8 mouse cellular contexts compared by ENCODE assay signal in the genomic region with DNA sequence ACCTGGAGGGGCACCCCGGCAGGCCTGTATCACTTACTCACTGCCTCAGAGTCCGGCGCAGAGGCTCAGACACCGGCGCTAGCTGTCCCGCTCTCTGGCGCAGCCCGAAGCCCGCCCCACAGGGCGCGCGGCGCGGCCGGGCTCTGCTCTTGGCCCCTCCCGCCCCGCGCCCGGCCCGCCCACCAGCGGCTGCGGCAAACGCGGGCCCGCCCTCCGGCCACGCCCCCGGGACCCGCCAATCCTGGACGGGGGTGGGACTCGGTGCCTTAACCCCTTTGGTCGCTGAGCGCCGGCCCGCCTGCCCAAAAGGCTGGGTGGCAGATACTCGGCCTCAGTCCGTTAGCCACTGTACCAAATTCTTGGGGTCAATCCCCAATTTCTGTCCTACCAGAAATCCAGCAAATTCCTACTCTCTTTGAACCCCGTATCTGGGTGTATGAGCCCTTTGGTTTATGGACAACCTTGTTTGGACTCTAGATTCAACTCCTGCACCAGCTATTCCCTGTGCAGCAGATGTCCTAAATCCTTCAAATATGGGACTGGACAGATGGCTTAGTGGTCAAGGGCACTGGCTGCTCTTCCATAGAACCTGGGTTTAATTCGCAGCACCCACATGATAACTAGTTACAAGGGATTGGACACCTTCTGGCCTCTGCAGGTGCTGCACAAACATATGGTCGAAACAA. TPM values are rescaled to one million over a fixed set of nuclear protein-coding genes. Genes with fewer than 3 reads are reported as not detected.
DNase-seq lines count a peak whose midpoint lies in the region; ATAC-seq lines count a peak whose summit lies in the region.

A gene (minus strand): TSS at position 120 of the 686 bp plus-strand sequence.

- H3K9ac ChIP-seq in hindbrain, embryonic 14.5 days: peak within 1 kb of the TSS; percentile 90

- no peaks in the 10 kb centered on the region for H3K9me3 ChIP-seq in hindbrain, embryonic 14.5 days (ENCODE audit: control insufficient read depth, low read length)

- peak; percentile 83 for DNase-seq in T-cell, adult 2 months (ENCODE audit: low spot score)
- peak; percentile 87 to 97 for DNase-seq in cerebellum, postnatal 36 days
- peak; percentile 88 for DNase-seq in frontal cortex, postnatal 36 days (ENCODE audit: low spot score in 2 of 2)
- DNase-seq in hindbrain, embryonic 14.5 days (ENCODE audit: low spot score): peak; percentile 88
- peak; percentile 91 for DNase-seq in layer of hippocampus, postnatal 36 days
- DNase-seq in lung, postnatal 25 days (ENCODE audit: low spot score): peak; percentile 91
- DNase-seq in retina, embryonic 14.5 days (ENCODE audit: low spot score): peak; percentile 93
- peak; percentile 91 to 92 for DNase-seq in thymus, postnatal 36 days

- H3K36me3 ChIP-seq in hindbrain, embryonic 14.5 days (replicated peaks; ENCODE audit: control insufficient read depth, insufficient read depth): peaks cover 7% of the 10 kb centered on the region; the same call in 1 of the 2 replicates

- peak within 1 kb of the TSS; percentile 68; the same call in 1 of the 2 replicates for H3K27ac ChIP-seq in hindbrain, embryonic 14.5 days

- H3K4me1 ChIP-seq in hindbrain, embryonic 14.5 days (replicated peaks; ENCODE audit: control insufficient read depth, insufficient read depth, low read length): peaks cover 14% of the 10 kb centered on the region

- peak; percentile 94 for ATAC-seq in hindbrain, embryonic 14.5 days (ENCODE audit: low FRiP score)

- H3K27me3 ChIP-seq in hindbrain, embryonic 14.5 days (ENCODE audit: control insufficient read depth, insufficient read depth, low read length): peaks cover 24% of the 10 kb centered on the region

- WGBS in hindbrain, embryonic 14.5 days: 4% methylated on average over 25 of the region's 40 CpGs

- H3K4me2 ChIP-seq in hindbrain, embryonic 14.5 days (replicated peaks): peak within 1 kb of the TSS; percentile 88

- H3K4me3 ChIP-seq in hindbrain, embryonic 14.5 days (replicated peaks; ENCODE audit: low read length): peak within 1 kb of the TSS; percentile 78

RNA-seq across cellular contexts. Expression of the gene that starts here (rescaled TPM):
- 5.3 and 5.7 TPM in 2 replicates for polyA plus RNA-seq in hindbrain, embryonic 14.5 days (2014; fragmentation: Nextera tagmentation; extraction: Ambion mirVana)
- total RNA-seq in layer of hippocampus, postnatal 36 days (2021): 100 to 1,000 TPM; 172 to 184 TPM

Comparison
In these comparisons a context has a peak if more than half of its experiments do, and no peak if none do; other contexts are left out.
1. Peak in every context shown above with its lines: DNase-seq, ATAC-seq, H3K4me3 ChIP-seq and H3K27ac ChIP-seq.